Mouse (Mus musculus) cerebellum, adult 11 months (tissue): ENCODE measurements around the gene Cpm.
A peak's percentile ranks its signal among the peaks of the same experiment; 100 is the strongest.

ENCODE experiments used
- DNase-seq: peaks from one replicate; pipeline ENCODE4 v3.0.0; 2022

Cpm gene

DNA sequence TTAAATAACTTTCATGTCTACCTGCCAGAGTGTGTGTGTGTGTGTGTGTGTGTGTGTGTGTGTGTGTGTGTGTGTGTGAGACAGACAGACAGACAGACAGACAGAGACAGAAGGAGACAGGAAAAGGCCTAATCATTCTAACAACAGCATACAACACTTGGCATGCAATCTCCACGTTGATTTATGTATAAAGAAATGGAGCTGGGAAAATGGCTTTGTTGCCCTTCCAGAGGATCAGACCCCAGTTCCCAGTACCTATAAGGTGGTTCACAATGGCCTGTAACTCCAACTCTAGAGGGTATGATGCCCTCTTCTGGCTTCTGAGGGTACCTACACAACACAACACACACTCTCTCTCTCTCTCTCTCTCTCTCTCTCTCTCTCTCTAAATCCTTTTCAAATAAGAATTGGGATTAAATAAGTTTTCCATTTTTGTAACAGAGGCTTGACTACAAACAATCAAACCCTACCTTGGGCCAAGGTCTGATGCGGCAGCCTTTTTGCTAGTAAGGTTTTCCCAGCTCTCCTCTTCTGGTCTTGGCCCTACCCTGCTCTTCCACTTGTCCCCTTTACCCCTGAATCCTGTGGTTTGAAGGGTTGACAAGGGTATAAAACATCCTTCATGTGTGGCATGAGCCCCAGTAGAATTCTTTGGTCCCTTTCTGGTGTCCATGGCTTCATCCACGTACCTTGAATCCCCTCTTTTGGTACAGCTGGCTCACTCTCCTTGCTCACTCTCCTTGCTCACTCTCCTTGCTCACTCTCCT lies 6.7 kb downstream of the Cpm start:
- DNase-seq = no peak

DNA sequence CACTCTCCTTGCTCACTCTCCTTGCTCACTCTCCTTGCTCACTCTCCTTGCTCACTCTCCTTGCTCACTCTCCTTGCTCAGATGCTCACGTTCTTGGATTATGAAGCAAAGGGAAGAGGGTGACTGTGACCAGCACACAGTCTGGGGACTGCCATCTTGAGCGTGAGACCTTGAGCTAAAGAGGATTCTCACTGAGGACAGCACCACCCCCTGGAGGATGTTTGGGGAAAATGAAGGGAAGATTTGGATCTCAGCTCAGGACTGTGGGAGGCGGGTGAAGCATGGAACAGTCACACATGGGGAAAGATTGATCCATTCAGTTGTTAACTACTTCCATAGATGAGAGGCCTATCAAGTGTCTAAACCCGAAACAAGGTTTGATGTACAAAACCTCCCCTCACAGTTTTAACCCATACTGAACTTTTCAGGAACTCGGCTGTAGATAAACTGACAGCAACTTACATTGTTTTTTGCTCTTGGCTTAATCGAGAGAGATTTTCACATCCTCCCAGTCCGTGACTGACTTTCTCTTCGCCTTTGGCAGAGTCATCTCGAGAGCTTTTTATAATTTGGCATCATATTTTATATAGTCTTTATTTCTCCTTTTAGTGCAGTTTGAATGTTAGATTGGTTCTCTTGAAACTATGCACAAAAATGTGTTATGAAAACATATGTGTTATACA lies 7.9 kb downstream of the Cpm start:
- DNase-seq = no peak

DNA sequence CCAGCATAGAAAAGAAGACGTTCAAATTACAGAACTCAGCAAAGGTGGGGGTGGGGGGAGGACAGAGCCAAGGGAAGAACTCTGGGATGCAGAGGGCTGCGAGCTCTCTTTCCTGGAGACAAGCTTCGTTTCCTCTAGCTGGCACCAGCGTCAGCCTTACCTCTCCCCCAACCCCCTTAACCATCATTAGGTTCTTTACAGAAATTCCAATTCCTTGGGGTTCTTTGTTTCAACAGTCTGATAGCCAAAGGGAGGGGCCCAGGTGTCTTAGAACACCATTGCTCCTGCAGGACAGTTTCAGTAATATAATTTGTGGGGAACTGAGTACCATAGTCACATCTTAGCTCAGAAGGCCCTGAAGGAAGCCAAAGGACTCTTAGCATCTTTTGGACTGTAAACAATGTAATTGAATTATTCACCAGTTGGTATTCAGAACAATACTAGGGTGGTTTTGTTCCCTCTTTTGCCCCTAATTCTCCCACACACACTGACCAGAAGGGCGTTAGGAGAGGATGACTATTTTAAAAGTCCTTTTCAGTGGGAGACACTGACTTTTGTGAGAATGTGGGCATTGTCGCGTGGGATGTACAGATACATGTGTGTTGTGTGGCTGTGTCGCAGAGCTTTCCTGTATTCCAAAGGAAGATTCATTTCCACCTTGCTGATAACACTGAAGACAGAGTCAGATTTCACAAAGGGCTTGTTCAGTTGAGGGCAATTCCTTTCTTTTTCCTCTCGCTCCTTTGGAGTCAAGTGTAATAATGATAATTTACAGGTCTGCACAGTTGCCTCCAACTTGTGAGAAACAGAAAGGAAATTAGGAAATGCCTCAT lies 8.7 kb downstream of the Cpm start:
- DNase-seq = no peak

DNA sequence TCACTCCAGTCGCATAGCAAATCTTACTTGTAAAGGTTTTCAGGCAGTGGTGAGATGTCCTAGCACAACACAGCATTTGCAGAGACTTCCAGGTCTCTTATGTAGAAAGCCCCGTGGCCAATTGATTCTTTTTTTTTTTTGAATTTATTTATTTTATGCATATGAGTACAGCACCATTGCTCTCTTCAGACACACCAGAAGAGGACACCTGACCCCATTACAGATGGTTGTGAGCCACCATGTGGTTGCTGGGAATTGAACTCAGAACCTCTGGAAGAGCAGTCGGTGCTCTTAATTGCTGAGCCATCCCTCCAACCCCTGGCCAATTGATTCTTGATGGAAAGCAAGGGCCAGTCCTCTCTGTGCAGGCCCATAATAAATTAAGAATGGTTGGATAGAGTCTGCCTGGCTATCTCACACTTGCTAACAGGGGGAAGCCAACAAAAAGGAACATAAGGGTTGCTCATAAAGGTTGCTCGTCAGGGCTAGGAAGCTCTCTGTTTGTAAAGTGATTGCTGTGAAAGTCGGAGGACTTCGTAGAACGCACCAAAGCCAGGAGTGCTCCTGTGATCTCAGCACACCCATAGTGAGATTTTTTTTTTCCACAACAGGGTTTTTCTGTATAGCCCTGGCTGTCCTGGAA lies 9.4 kb downstream of the Cpm start:
- DNase-seq = no peak

DNA sequence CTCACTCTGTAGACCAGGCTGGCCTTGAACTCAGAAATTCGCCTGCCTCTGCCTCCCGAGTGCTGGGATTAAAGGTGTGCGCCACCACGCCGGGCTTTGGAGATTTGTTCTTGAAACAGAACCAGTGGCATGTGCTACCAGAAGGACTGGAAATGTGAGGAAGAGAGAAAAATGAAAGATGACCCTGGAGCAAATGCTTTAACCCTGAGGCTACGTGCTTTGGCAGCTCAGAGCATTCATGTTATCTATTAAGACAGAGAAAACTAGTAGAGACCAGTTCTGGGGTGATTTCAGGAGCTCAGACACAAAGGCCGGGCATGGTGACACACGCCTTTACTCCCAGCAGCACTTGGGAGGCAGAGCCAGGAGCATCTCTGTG lies 9.9 kb downstream of the Cpm start:
- DNase-seq = no peak

DNA sequence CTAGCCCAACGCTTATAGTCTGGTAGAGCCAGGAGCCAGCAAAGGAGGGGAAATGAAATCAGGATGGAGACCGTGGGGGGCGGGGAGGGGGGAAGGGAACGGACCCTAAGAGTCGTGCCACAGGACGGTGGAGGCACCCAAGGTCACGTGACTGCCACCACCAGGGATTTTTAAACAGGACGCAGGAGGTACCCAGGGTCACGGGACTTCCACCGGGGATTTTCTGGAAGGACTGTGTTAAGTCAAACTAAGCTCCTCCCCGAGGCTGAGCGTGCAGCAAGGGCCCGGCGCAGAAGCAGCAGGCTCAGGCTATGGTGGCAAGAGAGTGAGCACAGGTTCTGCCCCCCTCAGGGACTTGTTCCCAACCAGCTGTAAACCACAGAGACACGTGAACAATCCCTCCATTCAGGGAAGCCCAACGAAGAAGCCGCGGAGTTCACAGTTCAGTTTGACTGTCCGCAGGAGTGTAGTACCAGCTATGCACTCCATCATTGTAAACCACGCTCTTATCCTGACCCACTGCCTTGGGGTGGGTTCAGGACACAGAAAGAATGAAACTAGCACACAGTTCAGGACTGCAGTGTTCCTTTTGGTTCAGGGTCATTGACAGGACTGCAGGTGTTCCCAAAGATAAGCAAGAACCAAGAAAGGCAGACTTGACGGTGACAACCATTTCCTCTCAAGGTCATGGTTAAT lies 10.7 kb downstream of the Cpm start:
- DNase-seq = no peak

DNA sequence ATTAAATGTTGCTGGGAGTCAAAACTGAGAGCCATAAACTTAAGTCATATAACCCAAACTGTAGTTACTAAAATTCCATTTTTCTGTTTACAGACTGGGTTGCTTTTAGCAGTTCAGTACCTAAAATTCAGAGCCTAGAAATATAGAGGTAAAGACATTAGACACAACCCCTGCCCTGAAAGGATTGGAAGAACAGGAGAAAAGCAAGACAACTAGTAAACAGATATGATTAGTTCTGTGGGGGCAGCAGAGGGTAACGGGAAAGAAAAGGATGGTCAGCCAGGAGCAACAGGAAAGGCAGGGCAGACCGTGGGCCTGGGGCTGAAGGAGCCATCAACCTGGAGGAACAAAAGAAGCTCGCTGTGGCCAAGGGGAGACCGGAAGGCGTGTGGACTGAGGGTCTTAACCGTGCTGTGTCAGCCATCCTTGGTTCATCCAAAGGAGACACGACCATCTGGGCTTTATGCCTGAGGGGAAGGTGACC lies 11.3 kb downstream of the Cpm start:
- DNase-seq = no peak

DNA sequence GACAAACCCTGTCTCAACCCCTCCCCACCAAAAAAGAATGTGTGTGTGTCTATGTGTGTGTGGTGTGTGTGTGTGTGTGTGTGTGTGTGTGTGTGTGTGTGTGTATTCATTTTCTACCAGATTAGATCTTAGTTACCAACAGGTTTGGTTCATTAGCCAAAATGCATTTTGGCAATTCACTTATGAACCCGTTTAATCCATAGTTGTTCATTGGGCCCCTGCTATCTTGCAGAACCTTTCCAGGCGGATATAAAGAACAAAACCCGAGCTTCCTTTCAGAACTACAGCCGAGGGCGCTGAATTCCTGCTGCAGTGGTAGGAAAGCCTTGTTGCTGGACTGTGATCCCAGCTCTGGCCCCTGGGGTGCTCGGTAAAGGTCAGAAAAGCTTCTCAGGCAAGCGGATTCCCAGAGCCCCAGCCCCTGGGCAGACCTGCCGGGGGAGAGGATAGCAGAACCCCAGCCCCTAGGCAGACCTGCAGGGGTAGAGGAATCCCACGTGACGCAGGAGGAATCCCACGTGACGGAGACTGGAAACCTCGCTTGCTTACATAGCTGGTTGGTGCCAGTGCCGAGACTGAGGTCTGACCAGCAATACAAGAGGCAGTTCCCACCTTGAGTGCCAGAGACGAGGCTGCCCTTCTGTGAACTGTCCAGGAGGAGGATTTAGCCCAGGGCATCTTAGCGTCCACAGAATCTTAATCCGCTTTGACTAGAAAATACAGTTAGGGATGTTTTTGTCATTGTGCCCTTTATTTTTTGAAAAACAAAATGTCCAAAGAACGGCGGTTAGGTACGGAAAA lies 12.3 kb downstream of the Cpm start:
- DNase-seq = no peak

DNA sequence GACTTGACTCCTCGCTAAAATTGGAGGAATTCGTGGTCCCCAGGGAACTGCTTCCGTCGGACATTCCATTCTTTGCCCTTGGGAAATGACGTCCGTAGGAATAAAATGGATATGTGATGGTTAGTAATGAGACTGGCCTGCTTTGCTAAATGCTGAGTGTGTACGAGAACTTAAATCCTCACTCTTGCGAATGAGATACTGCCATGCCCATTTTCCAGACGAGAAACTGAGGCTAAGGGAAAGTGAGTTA lies 12.8 kb downstream of the Cpm start:
- no peak for DNase-seq

DNA sequence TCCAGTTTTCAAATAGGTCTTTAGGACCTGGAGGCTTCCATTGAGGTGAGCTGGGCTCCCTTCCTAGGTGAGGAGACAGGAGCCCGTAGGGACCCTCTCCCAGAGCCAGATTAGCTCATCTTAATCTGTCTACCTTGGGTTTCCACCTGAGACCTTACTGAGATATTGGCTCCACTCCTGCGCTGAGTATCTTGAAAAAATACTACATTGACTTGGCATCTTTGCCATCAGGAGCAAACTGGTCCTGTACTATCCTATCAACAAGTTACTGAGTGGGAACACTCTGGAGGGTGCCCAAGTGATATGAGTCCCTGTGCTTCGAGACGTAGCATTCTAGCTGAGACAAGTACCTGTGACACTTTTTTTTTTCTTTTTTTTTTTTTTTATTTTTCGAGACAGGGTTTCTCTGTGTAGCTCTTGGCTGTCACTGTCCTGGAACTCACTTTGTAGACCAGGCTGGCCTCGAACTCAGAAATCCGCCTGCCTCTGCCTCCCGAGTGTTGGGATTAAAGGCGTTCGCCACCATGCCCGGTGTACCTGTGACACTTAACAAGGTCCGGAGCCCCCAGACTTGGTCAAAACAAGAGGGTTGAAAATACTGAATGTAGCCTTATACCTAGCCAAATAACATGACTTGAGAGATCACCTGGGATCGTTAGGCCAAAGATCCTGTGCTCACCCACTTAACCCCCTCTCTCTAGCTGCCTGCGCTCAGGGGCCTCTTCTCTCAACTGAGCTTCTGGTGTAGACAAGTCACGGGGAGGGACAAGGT lies 13.4 kb downstream of the Cpm start:
- DNase-seq = no peak

DNA sequence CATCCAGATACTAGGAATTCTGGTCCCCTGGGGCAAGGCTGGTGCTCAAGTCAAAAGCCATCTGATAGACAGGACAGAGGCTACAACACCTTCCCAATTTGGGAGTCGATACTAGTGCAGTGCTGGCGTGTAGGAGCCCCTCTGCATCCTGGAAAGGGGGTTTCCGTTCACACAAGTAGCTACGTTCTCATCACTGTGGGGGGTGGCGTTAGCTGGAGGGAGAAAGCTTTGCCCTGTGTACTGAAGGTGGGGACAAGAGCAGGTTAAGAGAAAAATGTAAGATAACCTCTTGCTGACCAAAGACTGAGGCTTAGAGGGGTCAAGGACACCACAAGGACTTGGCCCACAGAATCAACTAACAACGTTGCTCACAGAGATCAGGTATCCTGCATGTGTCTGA lies 14.0 kb downstream of the Cpm start:
- no peak for DNase-seq

DNA sequence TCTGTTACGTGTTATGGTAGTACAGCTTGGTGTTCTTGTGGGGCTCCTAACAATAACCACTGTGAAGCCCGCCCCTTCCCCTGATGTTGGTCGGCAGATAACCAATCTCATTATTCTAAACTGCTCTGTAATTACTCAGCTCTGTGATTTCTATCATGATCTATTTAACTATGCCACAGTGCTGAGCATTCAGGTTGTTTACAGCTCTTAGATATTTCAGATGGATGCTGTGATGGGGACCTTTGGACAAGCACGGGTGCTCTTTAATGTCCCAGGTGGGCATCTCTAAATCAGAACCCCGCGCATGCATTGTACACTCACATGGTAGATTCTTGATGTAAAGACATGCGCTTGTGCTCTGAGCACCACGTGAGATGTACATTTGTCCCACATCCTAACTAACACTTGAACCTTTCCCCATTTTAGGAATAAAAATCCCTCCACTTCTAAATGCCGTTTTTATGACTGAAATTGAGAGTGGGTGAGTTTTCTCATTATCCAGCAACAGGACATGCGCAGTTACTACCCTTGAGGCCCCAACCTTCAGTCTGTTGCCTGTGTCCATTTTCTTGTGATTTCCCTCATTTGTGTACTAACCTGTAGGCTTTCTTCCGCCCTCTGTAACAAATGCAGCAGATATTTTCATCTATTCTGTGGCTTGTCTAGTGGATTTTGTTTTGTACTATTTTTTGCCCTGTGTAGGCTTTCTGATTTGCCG lies 14.6 kb downstream of the Cpm start:
- DNase-seq = no peak

DNA sequence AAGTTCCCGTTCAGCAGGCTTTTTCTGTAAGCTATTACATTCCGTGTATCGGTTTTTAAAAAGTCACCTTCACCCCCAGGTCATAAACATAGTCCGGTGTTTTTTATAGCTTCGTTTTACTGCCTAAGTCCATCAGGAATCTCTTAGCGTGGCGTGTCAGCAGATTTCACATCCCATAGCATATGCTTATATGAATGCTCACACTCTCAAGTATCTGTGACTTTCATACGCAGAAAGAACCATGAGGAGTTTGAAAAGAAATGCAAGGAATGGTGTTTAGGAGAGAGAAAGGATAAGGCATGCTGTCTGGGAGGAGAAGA lies 15.1 kb downstream of the Cpm start:
- DNase-seq = no peak

DNA sequence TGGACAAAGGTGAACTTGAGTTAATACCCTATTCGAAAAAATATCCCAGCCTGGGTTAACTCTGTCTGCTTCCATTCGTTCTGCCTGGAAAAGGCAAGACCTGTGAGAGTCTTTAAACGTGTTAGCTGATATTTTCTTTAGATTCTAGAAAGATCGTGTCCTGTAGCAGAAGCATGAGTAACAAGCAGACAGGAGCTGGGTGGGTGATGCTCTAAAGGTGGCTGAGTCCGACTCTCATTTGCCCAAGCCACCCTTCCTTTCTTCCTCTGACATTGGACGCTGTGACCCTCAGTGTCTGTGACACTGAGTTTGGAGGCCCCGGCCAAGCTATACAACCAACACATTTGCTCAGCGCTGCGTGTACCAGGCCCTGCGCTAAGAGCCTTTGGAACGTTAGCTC lies 15.5 kb downstream of the Cpm start:
- DNase-seq = no peak

DNA sequence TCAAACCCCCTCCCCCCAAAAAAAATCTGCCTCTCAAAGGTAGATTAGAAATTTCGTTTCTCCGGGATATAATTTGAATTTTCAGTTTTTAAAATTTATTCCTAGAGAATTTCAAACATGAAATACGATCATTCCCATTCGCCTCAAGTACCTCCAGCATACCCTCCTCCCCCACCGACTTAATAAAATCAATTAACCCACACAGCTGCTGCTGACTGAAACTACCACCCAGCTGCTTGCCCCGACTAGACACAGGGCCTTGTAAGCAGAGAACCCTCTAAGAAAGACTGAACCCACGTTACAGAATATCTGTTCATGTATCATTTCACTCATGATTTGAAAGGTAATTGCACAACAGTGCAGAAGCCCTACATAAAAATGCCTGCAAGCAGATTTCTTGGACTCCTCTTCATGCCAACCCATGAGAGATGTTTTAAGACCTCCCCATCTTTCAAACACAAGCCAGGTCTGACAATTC lies 16.2 kb downstream of the Cpm start:
- no peak for DNase-seq

DNA sequence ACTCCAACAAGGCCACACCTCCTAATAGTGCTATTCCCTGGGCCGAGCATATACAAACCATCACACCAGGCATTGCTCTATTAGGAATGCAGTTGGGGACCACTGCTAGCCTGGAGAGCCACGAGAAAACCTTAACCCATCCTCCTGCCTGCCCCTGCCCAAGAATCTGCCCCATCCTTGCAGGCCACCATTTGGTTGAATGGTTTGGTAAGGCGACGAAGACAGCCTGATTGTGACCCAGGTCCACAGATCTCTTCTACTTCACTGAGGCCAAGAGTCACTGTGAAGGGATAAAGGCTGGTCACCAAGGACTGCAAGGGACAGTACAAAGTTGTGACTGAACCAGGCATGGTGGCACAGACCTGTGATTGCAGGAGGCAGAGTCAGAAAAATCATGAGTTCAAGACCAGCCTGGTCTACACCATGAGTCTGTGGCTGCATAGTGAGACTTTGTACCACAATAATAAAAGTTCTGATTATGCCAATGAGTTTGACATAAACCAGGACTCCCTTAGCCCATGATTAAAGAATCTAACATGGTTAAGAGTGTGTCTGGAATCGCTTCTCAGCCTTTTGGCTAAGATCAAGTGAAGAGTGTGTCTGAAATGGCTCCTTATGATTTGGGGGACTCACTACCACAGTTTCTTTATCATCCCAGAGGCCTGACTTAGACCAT lies 17.3 kb downstream of the Cpm start:
- no peak for DNase-seq

DNA sequence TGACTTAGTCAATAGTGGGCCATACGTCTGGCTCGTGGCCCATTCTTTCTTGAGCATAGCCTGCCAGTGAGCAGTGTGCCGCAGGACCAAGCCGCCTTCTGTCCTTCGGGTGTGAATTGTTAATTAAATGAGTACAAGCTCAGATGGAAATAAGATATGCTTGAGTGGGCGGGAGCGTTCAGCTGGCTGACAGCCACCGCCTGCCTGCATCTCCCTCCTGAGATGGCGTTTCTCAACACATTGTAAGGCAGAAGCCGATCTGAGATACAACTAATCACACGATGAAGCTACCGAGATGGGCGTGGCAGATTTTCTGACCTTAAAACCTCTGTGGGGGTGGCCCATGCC lies 17.8 kb downstream of the Cpm start:
- DNase-seq = peak; percentile 8

DNA sequence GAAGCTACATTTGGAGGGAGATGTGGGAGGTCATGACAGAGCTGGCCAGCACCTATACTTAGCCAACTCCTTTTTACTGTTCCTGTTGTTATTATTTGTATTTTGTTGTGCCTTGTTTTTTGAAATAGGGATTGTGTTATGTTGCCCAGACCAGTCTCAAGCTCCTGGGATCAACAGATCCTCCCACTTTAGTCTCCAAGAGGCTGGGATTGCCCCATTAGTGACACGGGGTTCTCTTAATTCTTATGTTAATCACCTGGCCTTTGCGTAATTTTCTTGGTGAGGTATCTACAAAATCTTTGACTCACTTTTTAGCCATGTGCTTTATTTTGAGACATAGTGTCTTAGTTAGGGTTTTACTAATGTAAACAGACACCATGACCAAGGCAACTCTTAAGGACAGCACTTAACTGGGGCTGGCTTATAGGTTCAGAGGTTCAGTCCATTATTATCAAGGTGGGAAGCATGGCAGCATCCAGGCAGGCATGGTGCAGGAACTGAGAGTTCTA lies 18.7 kb downstream of the Cpm start:
- DNase-seq = no peak

DNA sequence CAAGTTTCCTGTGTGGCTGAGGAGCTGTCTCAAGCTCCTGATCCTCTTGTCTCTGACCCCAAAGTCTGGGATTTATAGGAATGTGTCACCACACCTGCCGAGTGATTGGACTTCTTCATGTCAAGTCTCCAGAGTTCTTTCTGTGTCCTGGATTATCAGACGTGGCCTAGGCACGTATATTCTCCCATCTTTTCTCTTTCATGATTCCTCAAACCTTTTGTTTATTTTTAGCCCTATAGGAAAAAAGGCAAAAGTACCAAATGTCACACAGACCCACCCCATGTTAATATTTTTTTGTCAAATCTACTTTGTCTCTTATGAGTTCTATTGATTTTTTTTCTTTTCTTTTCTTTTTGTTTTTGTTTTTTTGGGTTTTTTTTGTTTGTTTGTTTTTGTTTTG lies 19.3 kb downstream of the Cpm start:
- DNase-seq = no peak
